Comparison of ENCODE assay signal across 8 mouse cellular contexts in genomic region chr3:32698228-32698863, GRCm38 (mm10). TPM values are rescaled to one million over a fixed set of nuclear protein-coding genes. Genes with fewer than 3 reads are reported as not detected.
DNase-seq lines count a peak whose midpoint lies in the region; ATAC-seq and TF ChIP-seq lines count a peak whose summit lies in the region.

No protein-coding gene starts in this region.

- H3K27ac ChIP-seq in heart, embryonic 12.5 days (ENCODE audit: poor library complexity, severe bottlenecking): no peak overlapping the region
- no peak overlapping the region for H3K27ac ChIP-seq in limb, embryonic 14.5 days (replicated peaks; ENCODE audit: low read depth, low read length)
- no peak overlapping the region for H3K27ac ChIP-seq in midbrain, postnatal 0 days (ENCODE audit: low read depth, low read length)

- peak; percentile 97 for DNase-seq in heart, adult 11 months
- DNase-seq in embryo, embryonic 10 days (ENCODE audit: low spot score): peak; percentile 92
- peak; percentile 95 for DNase-seq in kidney, adult 9 months
- DNase-seq in limb, embryonic 14.5 days (ENCODE audit: low spot score): peak; percentile 83
- DNase-seq in midbrain, postnatal 0 days (ENCODE audit: low spot score): peak; percentile 95
- DNase-seq in spleen, postnatal 14 days (ENCODE audit: low spot score in 2 of 2): peak; percentile 64 to 81

- H3K4me2 ChIP-seq in heart, embryonic 12.5 days: no peak overlapping the region
- no peak overlapping the region for H3K4me2 ChIP-seq in limb, embryonic 14.5 days (replicated peaks; ENCODE audit: low read depth, low read length, severe bottlenecking)
- no peak overlapping the region for H3K4me2 ChIP-seq in midbrain, postnatal 0 days (ENCODE audit: low read depth, low read length, poor library complexity, severe bottlenecking)

- H3K27me3 ChIP-seq in heart, embryonic 12.5 days (replicated peaks): no peaks in the 10 kb centered on the region
- H3K27me3 ChIP-seq in limb, embryonic 14.5 days (ENCODE audit: control insufficient read depth, insufficient read depth, low read length): no peaks in the 10 kb centered on the region
- no peaks in the 10 kb centered on the region for H3K27me3 ChIP-seq in midbrain, postnatal 0 days (ENCODE audit: insufficient read depth, low read length)

- H3K4me3 ChIP-seq in heart, embryonic 12.5 days: no peak overlapping the region
- no peak overlapping the region for H3K4me3 ChIP-seq in limb, embryonic 14.5 days (replicated peaks; ENCODE audit: low read length)
- H3K4me3 ChIP-seq in midbrain, postnatal 0 days (ENCODE audit: low read depth, low read length): no peak overlapping the region

- 30% methylated on average over 7 of the region's 7 CpGs for WGBS in heart, embryonic 12.5 days
- WGBS in limb, embryonic 14.5 days: 42% methylated on average over 7 of the region's 7 CpGs
- 27% methylated on average over 7 of the region's 7 CpGs for WGBS in midbrain, postnatal 0 days

- TF ChIP-seq CTCF in midbrain, postnatal 0 days (IDR thresholded peaks at IDR 0.05): peak; percentile 94

- no peak for ATAC-seq in heart, embryonic 12.5 days (ENCODE audit: insufficient number of reproducible peaks, low FRiP score)
- peak; percentile 94 for ATAC-seq in granulocyte monocyte progenitor cell, adult 5-6 weeks (replicated peaks; ENCODE audit: poor library complexity, severe bottlenecking)
- ATAC-seq in limb, embryonic 14.5 days (ENCODE audit: low FRiP score, low read depth): peak; percentile 41; the same call in 1 of the 2 replicates
- ATAC-seq in midbrain, postnatal 0 days (ENCODE audit: low FRiP score): peak; percentile 87

- TF ChIP-seq POLR2A in limb, embryonic 14.5 days (IDR thresholded peaks at IDR 0.05; ENCODE audit: borderline replicate concordance, extremely low read depth, insufficient read depth, insufficient read length): no peak

- no peak overlapping the region for H3K9ac ChIP-seq in heart, embryonic 12.5 days
- no peak overlapping the region for H3K9ac ChIP-seq in limb, embryonic 14.5 days (ENCODE audit: low read depth, low read length, severe bottlenecking)
- no peak overlapping the region for H3K9ac ChIP-seq in midbrain, postnatal 0 days (replicated peaks; ENCODE audit: low read length, poor library complexity, severe bottlenecking)

- H3K4me1 ChIP-seq in heart, embryonic 12.5 days (replicated peaks): no peaks in the 10 kb centered on the region
- no peaks in the 10 kb centered on the region for H3K4me1 ChIP-seq in limb, embryonic 14.5 days (ENCODE audit: control insufficient read depth, insufficient read depth, low read length)
- no peaks in the 10 kb centered on the region for H3K4me1 ChIP-seq in midbrain, postnatal 0 days (ENCODE audit: insufficient read depth, low read length)

- H3K36me3 ChIP-seq in heart, embryonic 12.5 days: no peaks in the 10 kb centered on the region
- H3K36me3 ChIP-seq in limb, embryonic 14.5 days (ENCODE audit: control insufficient read depth, insufficient read depth, low read length): no peaks in the 10 kb centered on the region
- H3K36me3 ChIP-seq in midbrain, postnatal 0 days (ENCODE audit: insufficient read depth, low read length): no peaks in the 10 kb centered on the region

- H3K9me3 ChIP-seq in heart, embryonic 12.5 days (replicated peaks): no peaks in the 10 kb centered on the region
- H3K9me3 ChIP-seq in limb, embryonic 14.5 days (ENCODE audit: control insufficient read depth, low read length): no peaks in the 10 kb centered on the region
- no peaks in the 10 kb centered on the region for H3K9me3 ChIP-seq in midbrain, postnatal 0 days (ENCODE audit: low read length)

RNA-seq across cellular contexts. Expression of gene Actl6a, which starts 7.8 kb away (rescaled TPM):
- 105 and 108 TPM in 2 replicates for polyA plus RNA-seq in heart, embryonic 12.5 days (2016; fragmentation: Nextera tagmentation; extraction: Ambion mirVana)
- 90.3 and 123 TPM in 2 replicates for total RNA-seq in granulocyte monocyte progenitor cell, adult 5-6 weeks (2014; fragmentation: Nextera tagmentation)
- 81.5 and 97.4 TPM in 2 replicates for total RNA-seq in granulocyte monocyte progenitor cell, adult 5-6 weeks (2017)
- 62.4 and 67.9 TPM in 2 replicates for polyA plus RNA-seq in limb, embryonic 14.5 days (2012; rRNA removed)
- polyA plus RNA-seq in limb, embryonic 14.5 days (2014; fragmentation: Nextera tagmentation; extraction: Ambion mirVana): 124 and 135 TPM in 2 replicates
- 17.5 and 39.0 TPM in 2 replicates for total RNA-seq in midbrain, postnatal 0 days (2014; rRNA removed)
- polyA plus RNA-seq in midbrain, postnatal 0 days (2015; fragmentation: Nextera tagmentation; extraction: Ambion mirVana): 38.0 and 39.3 TPM in 2 replicates

RNA-seq across cellular contexts. Expression of gene Ndufb5, which starts 38.4 kb away (rescaled TPM):
- 468 and 489 TPM in 2 replicates for polyA plus RNA-seq in heart, embryonic 12.5 days (2016; fragmentation: Nextera tagmentation; extraction: Ambion mirVana)
- 279 and 293 TPM in 2 replicates for total RNA-seq in granulocyte monocyte progenitor cell, adult 5-6 weeks (2014; fragmentation: Nextera tagmentation)
- total RNA-seq in granulocyte monocyte progenitor cell, adult 5-6 weeks (2017): 250 and 266 TPM in 2 replicates
- polyA plus RNA-seq in limb, embryonic 14.5 days (2012; rRNA removed): 229 and 243 TPM in 2 replicates
- 326 and 330 TPM in 2 replicates for polyA plus RNA-seq in limb, embryonic 14.5 days (2014; fragmentation: Nextera tagmentation; extraction: Ambion mirVana)
- 442 and 559 TPM in 2 replicates for total RNA-seq in midbrain, postnatal 0 days (2014; rRNA removed)
- 354 and 359 TPM in 2 replicates for polyA plus RNA-seq in midbrain, postnatal 0 days (2015; fragmentation: Nextera tagmentation; extraction: Ambion mirVana)

RNA-seq across cellular contexts. Expression of gene Mrpl47, which starts 39.1 kb away (rescaled TPM):
- 31.8 TPM in 2 replicates for polyA plus RNA-seq in heart, embryonic 12.5 days (2016; fragmentation: Nextera tagmentation; extraction: Ambion mirVana)
- total RNA-seq in granulocyte monocyte progenitor cell, adult 5-6 weeks (2014; fragmentation: Nextera tagmentation): 22.1 and 64.1 TPM in 2 replicates
- 42.6 and 62.5 TPM in 2 replicates for total RNA-seq in granulocyte monocyte progenitor cell, adult 5-6 weeks (2017)
- 7.8 and 15.4 TPM in 2 replicates for polyA plus RNA-seq in limb, embryonic 14.5 days (2012; rRNA removed)
- 31.3 and 33.2 TPM in 2 replicates for polyA plus RNA-seq in limb, embryonic 14.5 days (2014; fragmentation: Nextera tagmentation; extraction: Ambion mirVana)
- 10.4 and 20.4 TPM in 2 replicates for total RNA-seq in midbrain, postnatal 0 days (2014; rRNA removed)
- polyA plus RNA-seq in midbrain, postnatal 0 days (2015; fragmentation: Nextera tagmentation; extraction: Ambion mirVana): 25.4 and 30.7 TPM in 2 replicates
